Mouse (Mus musculus) ES-Bruce4 (cell line): ENCODE measurements around the gene Scamp3.
"Not testable (repeated sequence)": the region's sequence is repeated elsewhere in the genome, so short reads cannot be mapped to it uniquely, and the experiment has no call there.

ENCODE experiments used
- CTCF ChIP-seq: IDR thresholded peaks from one replicate; pipeline ENCODE4 v1.8.1; 2011; ENCODE audit warnings: low read depth, low read length
- POLR2A ChIP-seq: IDR thresholded peaks from one replicate; pipeline ENCODE4 v1.8.1; 2011; ENCODE audit warnings: low read length; ENCODE audit not compliant: insufficient read depth

DNA sequence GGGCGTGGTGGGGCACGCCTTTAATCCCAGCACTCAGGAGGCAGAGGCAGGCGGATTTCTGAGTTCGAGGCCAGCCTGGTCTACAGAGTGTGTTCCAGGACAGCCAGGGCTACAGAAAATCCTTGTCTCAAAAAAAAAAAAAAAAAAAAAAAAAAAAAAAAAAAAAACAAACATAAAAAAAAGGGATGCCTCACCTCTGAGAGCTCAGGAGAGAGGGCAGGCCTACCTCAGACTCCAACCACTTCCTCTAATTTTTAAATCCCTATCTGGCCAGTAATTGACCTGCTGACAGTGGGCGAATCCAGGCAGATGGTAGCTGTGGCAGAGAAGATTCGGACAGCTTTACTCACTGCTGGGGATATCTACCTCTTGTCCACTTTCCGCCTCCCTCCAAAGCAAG is 39.1 kb downstream of the Scamp3 start:
- not testable (repeated sequence) for TF ChIP-seq CTCF, POLR2A
